Mouse (Mus musculus): Measurements from ENCODE around the gene Cacna2d3.

- TF ChIP-seq MAFK (IDR thresholded peaks at IDR 0.05; ENCODE audit: insufficient read depth, low read depth, low read length) (no peak), CHD2 (IDR thresholded peaks at IDR 0.05; ENCODE audit: low read depth, low read length) (no peak), HCFC1 (IDR thresholded peaks at IDR 0.05; ENCODE audit: borderline replicate concordance, insufficient read depth, low read length) (no peak), ZC3H11A (IDR thresholded peaks at IDR 0.05; ENCODE audit: borderline replicate concordance, low read depth, low read length) (no peak)
Measured at GRCm38 (mm10) chr14:29558440-29558839, 163.2 kb downstream of the Cacna2d3 start.

Data from ES-E14 (cell line).